Mouse (Mus musculus) hematopoietic stem cell, adult 5-6 weeks (primary cell): ENCODE measurements around the gene Asb16. TPM values are rescaled to one million over a fixed set of nuclear protein-coding genes. Genes with fewer than 3 reads are reported as not detected.

ENCODE experiments used
- ATAC-seq, 2 experiments: fragments of 125-278 bp in 1 of 2; replicated peaks in 1 of 2; 2 replicates each; pipeline ENCODE4 v1.8.0; 2016 to 2017; ENCODE audit warnings: inconsistent platforms in 2 of 2, mild to moderate bottlenecking in 2 of 2, moderate number of reproducible peaks in 2 of 2, low read depth in 1 of 2, moderate TSS enrichment in 1 of 2; ENCODE audit not compliant: low FRiP score in 2 of 2, poor library complexity in 2 of 2, severe bottlenecking in 2 of 2, insufficient read depth in 1 of 2, low TSS enrichment in 1 of 2
- total RNA-seq: library from RNA; stranded (forward); fragments of 172-1452, 232-1000 nt; gene quantifications from 2 replicates; pipeline ENCODE4 v1.2.3, GENCODE M21; 2017

Gene Asb16
- total RNA-seq, 1 experiment from 2014 or later = not detected

DNA sequence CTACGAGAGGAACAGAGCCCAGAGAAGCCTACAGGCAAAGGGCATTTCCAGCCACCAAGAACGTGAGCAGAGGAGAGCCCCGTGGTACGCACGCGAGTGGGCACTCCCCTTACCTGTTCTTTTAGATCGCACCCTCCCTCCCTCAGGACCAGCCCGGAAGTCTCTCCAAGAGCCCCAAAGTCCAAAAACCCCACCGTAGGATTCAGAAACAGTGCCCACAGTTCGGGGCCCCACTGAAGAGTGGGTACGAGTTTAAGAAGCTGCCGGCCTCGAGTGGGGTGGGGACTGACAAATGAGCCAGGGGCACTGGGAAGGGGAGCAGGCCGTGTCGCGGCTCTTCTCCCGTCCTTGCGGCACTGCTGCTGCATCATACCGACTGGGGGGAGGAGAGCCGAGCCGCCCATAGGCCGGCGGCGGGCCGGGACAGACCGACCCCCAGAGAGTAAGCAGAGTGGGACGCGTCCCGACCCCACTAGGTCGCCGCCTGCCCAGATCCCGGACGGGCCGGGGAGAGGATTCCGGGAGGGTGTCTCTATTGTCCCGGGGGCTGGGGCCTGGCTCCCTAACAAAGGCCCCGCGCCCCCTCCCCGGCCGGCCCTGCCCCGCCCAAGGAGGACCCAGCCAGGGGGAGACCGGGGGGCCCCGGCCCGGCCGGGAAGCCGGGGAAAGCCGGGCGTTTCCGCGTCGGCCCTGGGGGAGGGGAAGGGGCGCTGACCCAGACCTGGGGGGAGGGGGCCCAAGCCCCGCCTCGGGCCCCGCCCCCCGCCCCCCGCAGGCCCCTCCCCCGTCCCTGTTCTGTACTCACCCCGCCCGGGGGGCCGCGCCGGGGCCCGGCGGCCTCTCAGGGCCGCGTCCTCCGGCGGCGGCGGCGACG lies 27.3 kb downstream of the Asb16 start:
- ATAC-seq = no peak

DNA sequence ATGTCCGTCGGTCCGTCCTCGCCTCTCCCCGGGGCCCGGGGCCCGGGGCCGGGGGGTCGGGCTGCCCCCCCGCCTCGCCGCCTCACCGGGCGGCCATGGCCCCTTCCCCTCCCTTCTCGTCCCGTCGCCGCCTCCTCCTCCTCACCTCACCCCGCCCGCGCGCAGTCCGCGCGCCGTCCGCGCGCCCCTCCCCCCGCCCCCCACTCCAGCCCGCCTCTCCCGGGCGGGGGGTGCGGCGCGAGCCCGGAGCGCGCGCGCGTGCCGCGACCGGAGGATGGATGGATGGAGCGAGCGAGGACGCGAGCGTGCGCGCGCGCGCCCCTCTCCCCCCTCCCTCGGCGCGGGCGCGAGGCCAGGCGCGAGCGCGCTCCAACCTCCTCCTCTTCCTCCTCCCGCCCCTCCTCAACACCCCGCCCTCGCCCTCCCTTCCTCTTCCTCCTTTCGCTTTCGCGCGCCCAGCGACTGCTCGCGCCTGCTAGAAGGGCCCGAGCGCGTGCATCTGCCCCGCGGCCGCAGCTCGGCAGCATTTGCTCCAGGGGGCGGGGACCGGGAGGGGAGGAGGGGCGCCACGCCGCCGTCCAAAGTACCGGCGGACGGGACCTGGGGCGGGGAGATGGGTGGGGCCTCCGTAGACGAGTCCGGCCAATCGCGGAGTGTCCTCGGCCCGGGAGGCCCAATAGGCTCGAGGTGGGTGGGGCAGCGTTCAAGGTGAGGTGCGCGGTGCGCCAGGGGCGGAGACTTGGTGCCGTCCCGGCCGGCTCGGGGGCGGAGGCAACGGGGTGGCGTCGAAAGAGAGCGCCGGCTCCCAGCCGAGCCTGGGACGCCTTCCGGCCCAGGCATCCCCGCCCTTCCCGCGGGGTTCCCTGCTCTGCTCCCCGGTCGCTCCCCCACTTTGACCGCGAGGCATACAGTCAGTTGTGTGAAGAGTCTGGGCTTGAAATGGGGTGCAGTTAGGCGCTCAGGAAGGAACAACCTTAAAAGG lies 28.2 kb downstream of the Asb16 start, which contains the start of gene Atxn7l3:
TSS of gene Atxn7l3 (minus strand) at position 141 of the 982 bp plus-strand sequence.
- peak; percentile 93 to 94 for ATAC-seq

DNA sequence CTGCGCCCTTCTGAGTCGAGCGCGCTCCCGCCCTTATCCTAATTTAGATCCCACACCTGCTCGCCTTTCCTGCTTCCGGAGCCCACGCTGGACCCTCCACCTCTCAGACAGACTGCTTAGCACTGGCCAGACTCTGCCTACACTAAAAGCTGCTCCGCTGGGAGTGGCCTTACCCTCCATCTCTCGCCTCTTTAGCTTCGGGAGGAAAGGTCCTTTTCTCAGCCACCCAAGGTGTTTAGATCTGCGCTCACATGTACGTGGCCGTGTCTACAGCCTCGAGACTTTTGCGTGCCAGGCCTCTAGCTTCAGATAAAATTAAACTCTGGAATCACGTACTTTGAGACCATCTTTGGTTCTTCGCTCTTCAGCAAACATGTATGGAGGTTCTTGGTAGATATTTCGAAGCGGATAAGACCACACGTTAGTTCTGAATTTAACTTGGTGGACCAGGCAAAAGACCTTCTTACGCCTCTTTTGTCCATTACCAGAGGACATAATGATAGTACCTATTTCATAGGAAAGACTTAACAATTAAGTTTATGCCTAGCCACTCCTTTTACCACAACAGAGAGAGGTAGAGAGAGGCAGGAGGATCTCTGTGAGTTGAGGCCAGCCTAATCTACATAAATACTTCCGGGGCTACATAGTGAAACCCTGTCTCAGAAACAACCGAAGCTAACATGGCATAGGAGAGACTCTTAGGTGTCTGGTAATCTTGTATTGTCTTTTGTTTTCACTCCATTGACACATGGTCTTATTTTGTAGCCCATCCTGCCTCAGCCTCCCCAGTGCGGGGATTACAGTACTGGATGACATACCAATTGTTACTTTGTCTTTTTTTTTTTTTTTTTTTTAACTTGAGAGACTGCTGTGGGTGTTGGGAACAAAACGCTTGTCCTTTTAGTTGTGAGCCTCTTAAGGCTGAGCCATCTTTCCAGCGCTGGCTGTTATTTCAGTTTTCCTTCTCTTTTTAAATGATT lies 29.3 kb downstream of the Asb16 start:
- ATAC-seq = peak; percentile 2 to 4; a peak in 2 of 4 replicates

DNA sequence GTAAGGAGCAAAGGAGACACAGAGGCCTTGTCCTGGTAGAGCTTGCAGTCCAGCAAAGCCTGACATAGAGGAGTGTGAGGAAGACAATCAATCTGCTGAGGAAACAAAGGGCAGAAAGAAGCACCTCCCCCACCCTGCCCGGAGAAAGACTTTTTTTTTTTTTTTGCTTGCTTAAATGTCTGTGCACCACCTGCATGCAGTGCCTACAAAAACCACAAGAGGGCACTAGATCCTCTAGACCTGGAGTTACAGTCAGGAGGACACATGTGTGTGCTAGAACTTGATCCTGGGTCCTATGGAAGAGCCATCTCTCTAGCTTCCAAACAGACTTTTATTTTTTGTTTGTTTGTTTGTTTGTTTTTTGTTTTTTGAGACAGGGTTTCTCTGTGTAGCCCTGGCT lies 31.3 kb downstream of the Asb16 start:
- no peak for ATAC-seq

GRCm38 (mm10) chr11:102304141-102304540 lies 35.6 kb downstream of the Asb16 start:
- ATAC-seq = no peak

DNA sequence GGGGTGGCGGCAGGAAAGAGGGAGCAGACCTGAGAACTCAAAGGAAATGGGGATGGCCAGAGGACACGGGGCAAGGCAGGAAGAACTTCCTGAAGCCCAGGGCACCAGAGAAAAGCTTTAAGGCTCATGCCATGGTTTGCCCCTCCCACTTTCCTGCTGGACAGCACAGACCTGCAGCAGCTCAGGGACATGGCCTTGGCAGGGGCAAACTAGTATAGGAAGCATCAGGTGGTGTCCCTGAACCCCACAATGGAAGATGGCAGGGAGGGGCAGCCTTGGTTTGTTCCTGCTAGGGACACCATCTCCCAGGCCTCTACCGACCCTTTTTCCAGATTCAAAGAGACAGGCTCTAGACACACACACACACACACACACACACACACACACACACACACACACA lies 36.8 kb downstream of the Asb16 start:
- ATAC-seq = no peak

GRCm38 (mm10) chr11:102308104-102308503 lies 39.6 kb downstream of the Asb16 start:
- no peak for ATAC-seq

DNA sequence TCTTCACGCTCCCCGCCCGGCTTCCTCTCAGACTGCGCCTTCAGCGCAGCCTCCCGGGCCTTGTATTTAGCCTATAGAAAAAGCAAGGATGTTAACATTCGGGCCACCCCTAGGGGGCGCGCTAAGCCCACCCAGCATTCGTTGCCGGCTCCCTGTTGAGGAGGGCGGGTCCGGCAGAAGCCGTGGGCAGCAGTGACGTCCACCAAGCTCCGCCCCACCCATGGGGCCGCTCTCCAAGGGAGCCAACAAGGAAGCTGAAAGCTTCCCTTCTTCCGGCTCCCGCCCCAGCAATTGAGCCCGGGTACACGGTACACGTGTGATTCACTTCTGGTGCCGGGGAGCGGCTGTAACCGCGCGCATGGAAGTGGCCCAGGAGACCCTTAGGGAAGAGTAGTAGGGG lies 40.4 kb downstream of the Asb16 start:
- ATAC-seq = peak; percentile 95 to 96

- ATAC-seq = no peak
Measured at GRCm38 (mm10) chr11:102309821-102310617, 41.5 kb downstream of the Asb16 start.

- ATAC-seq = no peak
Measured at GRCm38 (mm10) chr11:102310768-102311695, 42.5 kb downstream of the Asb16 start.

- no peak for ATAC-seq
Measured at GRCm38 (mm10) chr11:102311966-102312365, 43.4 kb downstream of the Asb16 start.

DNA sequence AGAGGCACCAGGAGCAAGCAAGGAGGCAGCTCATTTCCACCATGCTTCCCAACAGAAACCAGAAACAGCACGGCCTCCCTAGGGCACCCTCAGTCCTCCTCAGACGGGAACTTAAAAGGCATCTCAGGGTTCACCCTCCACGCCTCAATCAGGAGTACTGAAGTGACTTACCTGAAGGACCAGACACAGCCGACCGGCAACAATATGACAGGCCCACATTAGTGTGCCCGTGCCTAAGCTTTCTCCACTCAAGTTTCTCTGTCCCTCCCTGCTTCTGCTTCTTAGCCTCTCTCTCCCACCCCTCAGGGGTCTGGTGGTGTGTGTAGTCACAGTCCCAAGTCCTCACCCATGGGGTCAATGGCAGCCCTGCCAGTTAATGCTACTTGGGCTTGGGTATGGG lies 44.0 kb downstream of the Asb16 start:
- no peak for ATAC-seq

GRCm38 (mm10) chr11:102314321-102314720 lies 45.8 kb downstream of the Asb16 start:
- ATAC-seq = no peak

GRCm38 (mm10) chr11:102315690-102316571 lies 47.4 kb downstream of the Asb16 start:
- ATAC-seq = no peak
